Mouse (Mus musculus) 416B (cell line): ENCODE data around the gene Vcpkmt.
A peak's percentile ranks its signal among the peaks of the same experiment; 100 is the strongest.

Experiments
- DNase-seq: peaks from one replicate; pipeline ENCODE4 v3.0.0; 2011; ENCODE audit warnings: low read depth

Gene Vcpkmt

GRCm38 (mm10) chr12:69538362-69538950, 44.4 kb downstream of the Vcpkmt start:
- DNase-seq, result peak; percentile 85

- peak; percentile 96 for DNase-seq
Observed at GRCm38 (mm10) chr12:69537675-69538361, 45.0 kb downstream of the Vcpkmt start.

- DNase-seq, result peak; percentile 94
Observed at GRCm38 (mm10) chr12:69537243-69537674, 45.6 kb downstream of the Vcpkmt start.

GRCm38 (mm10) chr12:69536616-69537242, 46.1 kb downstream of the Vcpkmt start:
- no peak for DNase-seq

GRCm38 (mm10) chr12:69533237-69533636, 49.6 kb downstream of the Vcpkmt start:
- no peak for DNase-seq

- no peak for DNase-seq
Observed at GRCm38 (mm10) chr12:69532530-69532929, 50.3 kb downstream of the Vcpkmt start.

GRCm38 (mm10) chr12:69532091-69532490, 50.7 kb downstream of the Vcpkmt start:
- DNase-seq, result no peak

GRCm38 (mm10) chr12:69529694-69530403, 53.0 kb downstream of the Vcpkmt start:
- DNase-seq, result peak; percentile 65

GRCm38 (mm10) chr12:69528275-69529032, 54.4 kb downstream of the Vcpkmt start:
- DNase-seq, result no peak
